Mouse (Mus musculus): ENCODE measurements around the gene Zbed4. TPM values are rescaled to one million over a fixed set of nuclear protein-coding genes. Genes with fewer than 3 reads are reported as not detected.

Gene Zbed4
- polyA plus RNA-seq, 1 experiment from 2014 or later: 26.6 TPM

Other genes with a start within 250 kb of the Zbed4 start
- not detected in 2 replicates for gene Zdhhc25, start 151.4 kb upstream of the Zbed4 start, polyA plus RNA-seq (2015; fragmentation: Nextera tagmentation; extraction: Ambion mirVana)
- 19.6 and 25.1 TPM in 2 replicates for gene Brd1, start 17.4 kb upstream of the Zbed4 start, polyA plus RNA-seq (2015; fragmentation: Nextera tagmentation; extraction: Ambion mirVana)
- 6.4 and 7.4 TPM in 2 replicates for gene Alg12, start 67.7 kb downstream of the Zbed4 start, polyA plus RNA-seq (2015; fragmentation: Nextera tagmentation; extraction: Ambion mirVana)
- gene Creld2, start 68.0 kb downstream of the Zbed4 start, polyA plus RNA-seq (2015; fragmentation: Nextera tagmentation; extraction: Ambion mirVana): 63.6 and 78.9 TPM in 2 replicates
- 40.2 and 43.8 TPM in 2 replicates for gene Pim3, start 110.5 kb downstream of the Zbed4 start, polyA plus RNA-seq (2015; fragmentation: Nextera tagmentation; extraction: Ambion mirVana)
- gene Ttll8, start 202.8 kb downstream of the Zbed4 start, polyA plus RNA-seq (2015; fragmentation: Nextera tagmentation; extraction: Ambion mirVana): not detected in 2 replicates
- 0.08 TPM in 1 of 2 replicates, not detected in the other for gene Mlc1, start 227.3 kb downstream of the Zbed4 start, polyA plus RNA-seq (2015; fragmentation: Nextera tagmentation; extraction: Ambion mirVana)
- 0.22 TPM in 1 of 2 replicates, not detected in the other for gene Mov10l1, start 231.2 kb downstream of the Zbed4 start, polyA plus RNA-seq (2015; fragmentation: Nextera tagmentation; extraction: Ambion mirVana)